Mouse (Mus musculus): ENCODE data around the gene Itpr1. TPM values are rescaled to one million over a fixed set of nuclear protein-coding genes. Genes with fewer than 3 reads are reported as not detected.

Gene Itpr1
- polyA plus RNA-seq, 1 experiment from 2014 or later = 10.2 TPM

GRCm38 (mm10) chr6:108303619-108304567 lies 91.0 kb downstream of the Itpr1 start:
- ATAC-seq (ENCODE audit: low FRiP score) = no peak
- H3K4me1 ChIP-seq = no peaks in the 10 kb centered on the region
- H3K9me3 ChIP-seq = no peaks in the 10 kb centered on the region
- H3K36me3 ChIP-seq (replicated peaks) = no peaks in the 10 kb centered on the region
- no peak overlapping the region for H3K27ac ChIP-seq
- no peak overlapping the region for H3K4me2 ChIP-seq
- no peak overlapping the region for H3K9ac ChIP-seq
- 91% methylated on average over 12 of the region's 12 CpGs for WGBS
- H3K27me3 ChIP-seq = no peaks in the 10 kb centered on the region
- no peak overlapping the region for H3K4me3 ChIP-seq (replicated peaks)

- H3K9me3 ChIP-seq = no peaks in the 10 kb centered on the region
- H3K9ac ChIP-seq = no peak overlapping the region
- H3K4me3 ChIP-seq (replicated peaks) = no peak overlapping the region
- no peak for ATAC-seq (ENCODE audit: low FRiP score)
- H3K4me1 ChIP-seq = no peaks in the 10 kb centered on the region
- H3K36me3 ChIP-seq (replicated peaks) = no peaks in the 10 kb centered on the region
- 75% methylated on average over 12 of the region's 12 CpGs for WGBS
- H3K4me2 ChIP-seq = no peak overlapping the region
- no peak overlapping the region for H3K27ac ChIP-seq
- H3K27me3 ChIP-seq = no peaks in the 10 kb centered on the region
These were observed 92.4 kb downstream of the Itpr1 start for GRCm38 (mm10) chr6:108305171-108305779.

GRCm38 (mm10) chr6:108306240-108306639 lies 93.3 kb downstream of the Itpr1 start:
- WGBS = 66% methylated on average over 11 of the region's 11 CpGs
- Histone ChIP-seq H3K27ac (no peak overlapping the region), H3K4me2 (no peak overlapping the region), H3K36me3 (replicated peaks) (no peaks in the 10 kb centered on the region), H3K4me1 (no peaks in the 10 kb centered on the region), H3K27me3 (no peaks in the 10 kb centered on the region), H3K9me3 (no peaks in the 10 kb centered on the region), H3K9ac (no peak overlapping the region), H3K4me3 (replicated peaks) (no peak overlapping the region)
- ATAC-seq (ENCODE audit: low FRiP score) = no peak

GRCm38 (mm10) chr6:108306910-108307584 lies 94.2 kb downstream of the Itpr1 start:
- no peak overlapping the region for H3K9ac ChIP-seq
- no peak overlapping the region for H3K4me2 ChIP-seq
- no peak overlapping the region for H3K4me3 ChIP-seq (replicated peaks)
- H3K27me3 ChIP-seq = no peaks in the 10 kb centered on the region
- ATAC-seq (ENCODE audit: low FRiP score) = no peak
- H3K27ac ChIP-seq = no peak overlapping the region
- H3K4me1 ChIP-seq = no peaks in the 10 kb centered on the region
- H3K36me3 ChIP-seq (replicated peaks) = no peaks in the 10 kb centered on the region
- WGBS = 70% methylated on average over 9 of the region's 9 CpGs
- H3K9me3 ChIP-seq = no peaks in the 10 kb centered on the region

- WGBS = 92% methylated on average over 6 of the region's 6 CpGs
- Histone ChIP-seq H3K9me3 (no peaks in the 10 kb centered on the region), H3K27ac (no peak overlapping the region), H3K27me3 (no peaks in the 10 kb centered on the region), H3K9ac (no peak overlapping the region), H3K4me2 (no peak overlapping the region), H3K4me3 (replicated peaks) (no peak overlapping the region), H3K36me3 (replicated peaks) (no peaks in the 10 kb centered on the region), H3K4me1 (no peaks in the 10 kb centered on the region)
- ATAC-seq (ENCODE audit: low FRiP score) = no peak
These were observed 94.9 kb downstream of the Itpr1 start for GRCm38 (mm10) chr6:108307770-108308169.

GRCm38 (mm10) chr6:108309391-108310182 lies 96.7 kb downstream of the Itpr1 start:
- Histone ChIP-seq H3K4me1 (no peaks in the 10 kb centered on the region), H3K4me2 (no peak overlapping the region), H3K27ac (no peak overlapping the region), H3K9me3 (no peaks in the 10 kb centered on the region), H3K36me3 (replicated peaks) (no peaks in the 10 kb centered on the region), H3K27me3 (no peaks in the 10 kb centered on the region), H3K9ac (no peak overlapping the region), H3K4me3 (replicated peaks) (no peak overlapping the region)
- WGBS = 70% methylated on average over 8 of the region's 8 CpGs
- ATAC-seq (ENCODE audit: low FRiP score) = no peak

GRCm38 (mm10) chr6:108313056-108313455 lies 100.2 kb downstream of the Itpr1 start:
- ATAC-seq (ENCODE audit: low FRiP score) = no peak
- H3K9ac ChIP-seq = no peak overlapping the region
- 81% methylated on average over 1 of the region's 1 CpGs for WGBS
- no peaks in the 10 kb centered on the region for H3K36me3 ChIP-seq (replicated peaks)
- H3K27ac ChIP-seq = no peak overlapping the region
- no peak overlapping the region for H3K4me3 ChIP-seq (replicated peaks)
- no peaks in the 10 kb centered on the region for H3K9me3 ChIP-seq
- H3K4me1 ChIP-seq = no peaks in the 10 kb centered on the region
- H3K4me2 ChIP-seq = no peak overlapping the region
- H3K27me3 ChIP-seq = no peaks in the 10 kb centered on the region

- no peaks in the 10 kb centered on the region for H3K4me1 ChIP-seq
- H3K27ac ChIP-seq = no peak overlapping the region
- 96% methylated on average over 1 of the region's 1 CpGs for WGBS
- H3K9ac ChIP-seq = no peak overlapping the region
- no peak for ATAC-seq (ENCODE audit: low FRiP score)
- H3K4me2 ChIP-seq = no peak overlapping the region
- H3K4me3 ChIP-seq (replicated peaks) = no peak overlapping the region
- no peaks in the 10 kb centered on the region for H3K27me3 ChIP-seq
- no peaks in the 10 kb centered on the region for H3K9me3 ChIP-seq
- H3K36me3 ChIP-seq (replicated peaks) = no peaks in the 10 kb centered on the region
These were observed 101.1 kb downstream of the Itpr1 start for GRCm38 (mm10) chr6:108313997-108314396.

GRCm38 (mm10) chr6:108316268-108316824 lies 103.5 kb downstream of the Itpr1 start:
- Histone ChIP-seq H3K27ac (no peak overlapping the region), H3K9me3 (no peaks in the 10 kb centered on the region), H3K4me2 (no peak overlapping the region), H3K9ac (no peak overlapping the region), H3K4me1 (no peaks in the 10 kb centered on the region), H3K27me3 (no peaks in the 10 kb centered on the region), H3K4me3 (replicated peaks) (no peak overlapping the region), H3K36me3 (replicated peaks) (no peaks in the 10 kb centered on the region)
- no peak for ATAC-seq (ENCODE audit: low FRiP score)
- WGBS = 63% methylated on average over 4 of the region's 4 CpGs

GRCm38 (mm10) chr6:108316951-108317350 lies 104.1 kb downstream of the Itpr1 start:
- Histone ChIP-seq H3K4me2 (no peak overlapping the region), H3K27ac (no peak overlapping the region), H3K4me1 (no peaks in the 10 kb centered on the region), H3K27me3 (no peaks in the 10 kb centered on the region), H3K36me3 (replicated peaks) (no peaks in the 10 kb centered on the region), H3K9ac (no peak overlapping the region), H3K9me3 (no peaks in the 10 kb centered on the region), H3K4me3 (replicated peaks) (no peak overlapping the region)
- 92% methylated on average over 1 of the region's 1 CpGs for WGBS
- no peak for ATAC-seq (ENCODE audit: low FRiP score)

GRCm38 (mm10) chr6:108321653-108322052 lies 108.8 kb downstream of the Itpr1 start:
- 94% methylated on average over 2 of the region's 2 CpGs for WGBS
- Histone ChIP-seq H3K36me3 (replicated peaks) (no peaks in the 10 kb centered on the region), H3K4me3 (replicated peaks) (no peak overlapping the region), H3K9me3 (no peaks in the 10 kb centered on the region), H3K4me2 (no peak overlapping the region), H3K27ac (no peak overlapping the region), H3K9ac (no peak overlapping the region), H3K4me1 (no peaks in the 10 kb centered on the region), H3K27me3 (no peaks in the 10 kb centered on the region)
- ATAC-seq (ENCODE audit: low FRiP score) = no peak

All from forebrain, embryonic 12.5 days (tissue).